Mouse (Mus musculus): Measurements from ENCODE around the gene Hmces. TPM values are rescaled to one million over a fixed set of nuclear protein-coding genes. Genes with fewer than 3 reads are reported as not detected.

The Hmces gene
- polyA plus RNA-seq (2015; fragmentation: Nextera tagmentation; extraction: Ambion mirVana), result 41.2 and 43.9 TPM in 2 replicates

- Histone ChIP-seq H3K27ac (ENCODE audit: low read depth, low read length) (peak within 1 kb of the TSS; percentile 86), H3K4me1 (ENCODE audit: control insufficient read depth, insufficient read depth, low read depth, low read length) (peaks cover 12% of the 10 kb centered on the region), H3K9me3 (ENCODE audit: control insufficient read depth, low read length) (no peaks in the 10 kb centered on the region), H3K9ac (ENCODE audit: low read depth, low read length) (peak within 1 kb of the TSS; percentile 93), H3K36me3 (ENCODE audit: control insufficient read depth, insufficient read depth, low read length) (peaks cover 31% of the 10 kb centered on the region), H3K4me2 (ENCODE audit: low read length) (peak within 1 kb of the TSS; percentile 90), H3K27me3 (replicated peaks; ENCODE audit: control insufficient read depth, insufficient read depth, low read length) (no peaks in the 10 kb centered on the region), H3K4me3 (ENCODE audit: low read length) (peak within 1 kb of the TSS; percentile 88)
- under 1% methylated on average over 48 of the region's 62 CpGs for WGBS
- peak; percentile 96 for ATAC-seq
Observed at GRCm38 (mm10) chr6:87913661-87914325, at the start of gene Hmces. Gene Hmces, plus strand, starts transcription at chr6:87913935.

- Histone ChIP-seq H3K27ac (ENCODE audit: low read depth, low read length) (no peak overlapping the region), H3K4me1 (ENCODE audit: control insufficient read depth, insufficient read depth, low read depth, low read length) (no peaks in the 10 kb centered on the region), H3K9ac (ENCODE audit: low read depth, low read length) (no peak overlapping the region), H3K36me3 (ENCODE audit: control insufficient read depth, insufficient read depth, low read length) (no peaks in the 10 kb centered on the region), H3K4me2 (ENCODE audit: low read length) (no peak overlapping the region), H3K9me3 (ENCODE audit: control insufficient read depth, low read length) (no peaks in the 10 kb centered on the region), H3K4me3 (ENCODE audit: low read length) (no peak overlapping the region), H3K27me3 (replicated peaks; ENCODE audit: control insufficient read depth, insufficient read depth, low read length) (no peaks in the 10 kb centered on the region; the same call in 1 of the 2 replicates)
- no peak for ATAC-seq
- WGBS, result 93% methylated on average over 6 of the region's 6 CpGs
Observed at GRCm38 (mm10) chr6:87866211-87866610, 47.5 kb upstream of the Hmces start.

GRCm38 (mm10) chr6:87867256-87867655 lies 46.5 kb upstream of the Hmces start:
- H3K4me3 ChIP-seq (ENCODE audit: low read length), result no peak overlapping the region
- no peaks in the 10 kb centered on the region for H3K36me3 ChIP-seq (ENCODE audit: control insufficient read depth, insufficient read depth, low read length)
- no peak overlapping the region for H3K4me2 ChIP-seq (ENCODE audit: low read length)
- no peaks in the 10 kb centered on the region for H3K9me3 ChIP-seq (ENCODE audit: control insufficient read depth, low read length)
- no peaks in the 10 kb centered on the region for H3K4me1 ChIP-seq (ENCODE audit: control insufficient read depth, insufficient read depth, low read depth, low read length)
- H3K27ac ChIP-seq (ENCODE audit: low read depth, low read length), result no peak overlapping the region
- no peaks in the 10 kb centered on the region; the same call in 1 of the 2 replicates for H3K27me3 ChIP-seq (replicated peaks; ENCODE audit: control insufficient read depth, insufficient read depth, low read length)
- no peak for ATAC-seq
- H3K9ac ChIP-seq (ENCODE audit: low read depth, low read length), result no peak overlapping the region
- WGBS, result 90% methylated on average over 2 of the region's 2 CpGs

- 71% methylated on average over 9 of the region's 9 CpGs for WGBS
- Histone ChIP-seq H3K4me1 (ENCODE audit: control insufficient read depth, insufficient read depth, low read depth, low read length) (no peaks in the 10 kb centered on the region), H3K4me2 (ENCODE audit: low read length) (no peak overlapping the region), H3K9me3 (ENCODE audit: control insufficient read depth, low read length) (no peaks in the 10 kb centered on the region), H3K27me3 (replicated peaks; ENCODE audit: control insufficient read depth, insufficient read depth, low read length) (no peaks in the 10 kb centered on the region; the same call in 1 of the 2 replicates), H3K9ac (ENCODE audit: low read depth, low read length) (no peak overlapping the region), H3K36me3 (ENCODE audit: control insufficient read depth, insufficient read depth, low read length) (no peaks in the 10 kb centered on the region), H3K27ac (ENCODE audit: low read depth, low read length) (no peak overlapping the region), H3K4me3 (ENCODE audit: low read length) (no peak overlapping the region)
- ATAC-seq, result no peak
Observed at GRCm38 (mm10) chr6:87868871-87869506, 44.7 kb upstream of the Hmces start.

GRCm38 (mm10) chr6:87870440-87870839 lies 43.3 kb upstream of the Hmces start:
- Histone ChIP-seq H3K36me3 (ENCODE audit: control insufficient read depth, insufficient read depth, low read length) (no peaks in the 10 kb centered on the region), H3K27ac (ENCODE audit: low read depth, low read length) (no peak overlapping the region), H3K4me1 (ENCODE audit: control insufficient read depth, insufficient read depth, low read depth, low read length) (no peaks in the 10 kb centered on the region), H3K9ac (ENCODE audit: low read depth, low read length) (no peak overlapping the region), H3K27me3 (replicated peaks; ENCODE audit: control insufficient read depth, insufficient read depth, low read length) (no peaks in the 10 kb centered on the region; the same call in 1 of the 2 replicates), H3K4me3 (ENCODE audit: low read length) (no peak overlapping the region), H3K4me2 (ENCODE audit: low read length) (no peak overlapping the region), H3K9me3 (ENCODE audit: control insufficient read depth, low read length) (no peaks in the 10 kb centered on the region)
- 67% methylated on average over 1 of the region's 1 CpGs for WGBS
- no peak for ATAC-seq

GRCm38 (mm10) chr6:87871240-87871639 lies 42.5 kb upstream of the Hmces start:
- no peaks in the 10 kb centered on the region for H3K9me3 ChIP-seq (ENCODE audit: control insufficient read depth, low read length)
- WGBS, result 88% methylated on average over 7 of the region's 7 CpGs
- ATAC-seq, result no peak
- H3K27ac ChIP-seq (ENCODE audit: low read depth, low read length), result no peak overlapping the region
- H3K27me3 ChIP-seq (replicated peaks; ENCODE audit: control insufficient read depth, insufficient read depth, low read length), result no peaks in the 10 kb centered on the region; the same call in 1 of the 2 replicates
- no peak overlapping the region for H3K4me2 ChIP-seq (ENCODE audit: low read length)
- no peak overlapping the region for H3K4me3 ChIP-seq (ENCODE audit: low read length)
- H3K9ac ChIP-seq (ENCODE audit: low read depth, low read length), result no peak overlapping the region
- H3K4me1 ChIP-seq (ENCODE audit: control insufficient read depth, insufficient read depth, low read depth, low read length), result no peaks in the 10 kb centered on the region
- no peaks in the 10 kb centered on the region for H3K36me3 ChIP-seq (ENCODE audit: control insufficient read depth, insufficient read depth, low read length)

GRCm38 (mm10) chr6:87873104-87873503 lies 40.6 kb upstream of the Hmces start:
- no peaks in the 10 kb centered on the region for H3K9me3 ChIP-seq (ENCODE audit: control insufficient read depth, low read length)
- no peak overlapping the region for H3K4me3 ChIP-seq (ENCODE audit: low read length)
- 32% methylated on average over 1 of the region's 1 CpGs for WGBS
- no peaks in the 10 kb centered on the region for H3K4me1 ChIP-seq (ENCODE audit: control insufficient read depth, insufficient read depth, low read depth, low read length)
- no peak overlapping the region for H3K27ac ChIP-seq (ENCODE audit: low read depth, low read length)
- no peak overlapping the region for H3K4me2 ChIP-seq (ENCODE audit: low read length)
- no peak for ATAC-seq
- no peaks in the 10 kb centered on the region for H3K36me3 ChIP-seq (ENCODE audit: control insufficient read depth, insufficient read depth, low read length)
- no peaks in the 10 kb centered on the region; the same call in 1 of the 2 replicates for H3K27me3 ChIP-seq (replicated peaks; ENCODE audit: control insufficient read depth, insufficient read depth, low read length)
- H3K9ac ChIP-seq (ENCODE audit: low read depth, low read length), result no peak overlapping the region

GRCm38 (mm10) chr6:87873963-87874362 lies 39.8 kb upstream of the Hmces start:
- no peak for ATAC-seq
- H3K4me2 ChIP-seq (ENCODE audit: low read length), result no peak overlapping the region
- no peaks in the 10 kb centered on the region for H3K4me1 ChIP-seq (ENCODE audit: control insufficient read depth, insufficient read depth, low read depth, low read length)
- H3K36me3 ChIP-seq (ENCODE audit: control insufficient read depth, insufficient read depth, low read length), result no peaks in the 10 kb centered on the region
- H3K27me3 ChIP-seq (replicated peaks; ENCODE audit: control insufficient read depth, insufficient read depth, low read length), result no peaks in the 10 kb centered on the region
- WGBS, result 74% methylated on average over 2 of the region's 2 CpGs
- H3K27ac ChIP-seq (ENCODE audit: low read depth, low read length), result no peak overlapping the region
- no peak overlapping the region for H3K4me3 ChIP-seq (ENCODE audit: low read length)
- no peak overlapping the region for H3K9ac ChIP-seq (ENCODE audit: low read depth, low read length)
- H3K9me3 ChIP-seq (ENCODE audit: control insufficient read depth, low read length), result no peaks in the 10 kb centered on the region

- Histone ChIP-seq H3K4me1 (ENCODE audit: control insufficient read depth, insufficient read depth, low read depth, low read length) (no peaks in the 10 kb centered on the region), H3K9me3 (ENCODE audit: control insufficient read depth, low read length) (no peaks in the 10 kb centered on the region), H3K4me3 (ENCODE audit: low read length) (no peak overlapping the region), H3K4me2 (ENCODE audit: low read length) (no peak overlapping the region), H3K27me3 (replicated peaks; ENCODE audit: control insufficient read depth, insufficient read depth, low read length) (no peaks in the 10 kb centered on the region), H3K9ac (ENCODE audit: low read depth, low read length) (no peak overlapping the region), H3K27ac (ENCODE audit: low read depth, low read length) (no peak overlapping the region), H3K36me3 (ENCODE audit: control insufficient read depth, insufficient read depth, low read length) (no peaks in the 10 kb centered on the region)
- 80% methylated on average over 1 of the region's 1 CpGs for WGBS
- no peak for ATAC-seq
Observed at GRCm38 (mm10) chr6:87875083-87875482, 38.7 kb upstream of the Hmces start.
